Comparison of ENCODE assay signal across 21 mouse cellular contexts in genomic region chr5:115182925-115183324, GRCm38 (mm10). TPM values are rescaled to one million over a fixed set of nuclear protein-coding genes. Genes with fewer than 3 reads are reported as not detected.
DNase-seq lines count a peak whose midpoint lies in the region; ATAC-seq lines count a peak whose summit lies in the region.
"Had no signal": no experiment of that assay in that cellular context is flagged by ENCODE, and none has a peak within 500 bp of the region (broad histone marks: within the 10 kb centered on the region; RNA-seq: fewer than 3 reads in every experiment).

No protein-coding gene starts in this region.

- H3K4me3 ChIP-seq in heart, embryonic 12.5 days: no peak overlapping the region
- H3K4me3 ChIP-seq in kidney, embryonic 15.5 days (replicated peaks): no peak overlapping the region
- H3K4me3 ChIP-seq: forebrain, embryonic 13.5 days; limb, embryonic 12.5 days; liver, embryonic 13.5 days; midbrain, embryonic 10.5 days had no signal

- no peak for ATAC-seq in heart, embryonic 12.5 days (ENCODE audit: insufficient number of reproducible peaks, low FRiP score)
- ATAC-seq in kidney, embryonic 15.5 days (replicated peaks; ENCODE audit: low FRiP score): no peak
- ATAC-seq: forebrain, embryonic 13.5 days; inflammation-experienced regulatory T-cells, adult 6 months had no signal

- H3K9ac ChIP-seq in heart, embryonic 12.5 days: peak overlapping the region; percentile 19; the same call in 1 of the 2 replicates
- H3K9ac ChIP-seq in kidney, embryonic 15.5 days: no peak overlapping the region
- H3K9ac ChIP-seq: forebrain, embryonic 13.5 days; limb, embryonic 12.5 days; liver, embryonic 13.5 days had no signal

- 55% methylated on average over 8 of the region's 8 CpGs for WGBS in heart, embryonic 12.5 days
- 83% methylated on average over 8 of the region's 8 CpGs for WGBS in kidney, embryonic 15.5 days

- H3K27ac ChIP-seq in heart, embryonic 12.5 days (ENCODE audit: poor library complexity, severe bottlenecking): peak overlapping the region; percentile 67
- 0 out of 2 replicates have a peak overlapping the region, but pooled peaks have one; percentile 39 for H3K27ac ChIP-seq in kidney, embryonic 15.5 days
- H3K27ac ChIP-seq: forebrain, embryonic 13.5 days; limb, embryonic 12.5 days; liver, embryonic 13.5 days; macrophage; midbrain, embryonic 10.5 days had no signal

- no peaks in the 10 kb centered on the region for H3K36me3 ChIP-seq in heart, embryonic 12.5 days
- H3K36me3 ChIP-seq in kidney, embryonic 15.5 days: no peaks in the 10 kb centered on the region
- H3K36me3 ChIP-seq: limb, embryonic 12.5 days; liver, embryonic 13.5 days; midbrain, embryonic 10.5 days had no signal

- peaks cover 21% of the 10 kb centered on the region for H3K27me3 ChIP-seq in heart, embryonic 12.5 days (replicated peaks)
- H3K27me3 ChIP-seq in kidney, embryonic 15.5 days: 0 out of 2 replicates have a peak, but pooled peaks cover 12% of the 10 kb centered on the region

- DNase-seq in heart, adult 18-20 months: no peak
- DNase-seq in kidney, postnatal 36 days: no peak
- peak; percentile 54 for DNase-seq in right cerebral cortex, adult 18-20 months
- DNase-seq in right cerebral cortex, adult 2 months (ENCODE audit: low spot score in 2 of 2): no peak
- DNase-seq in MN1 (ENCODE audit: low spot score): no peak
- DNase-seq: cerebellum, adult 2 months; cerebellum, postnatal 36 days; gastrocnemius, postnatal 25 days; kidney, adult 2 months; kidney, postnatal 14 days; liver, embryonic 13.5 days; thymus, adult 18-20 months; thymus, postnatal 4 days had no signal

- no peak overlapping the region for H3K4me2 ChIP-seq in heart, embryonic 12.5 days
- no peak overlapping the region for H3K4me2 ChIP-seq in kidney, embryonic 15.5 days
- H3K4me2 ChIP-seq: forebrain, embryonic 13.5 days; limb, embryonic 12.5 days; liver, embryonic 13.5 days had no signal

- no peaks in the 10 kb centered on the region; the same call in 1 of the 2 replicates for H3K9me3 ChIP-seq in heart, embryonic 12.5 days (replicated peaks)
- H3K9me3 ChIP-seq in kidney, embryonic 15.5 days (replicated peaks): no peaks in the 10 kb centered on the region
- H3K9me3 ChIP-seq: forebrain, embryonic 13.5 days; limb, embryonic 12.5 days; liver, embryonic 13.5 days; midbrain, embryonic 10.5 days had no signal

- H3K4me1 ChIP-seq in heart, embryonic 12.5 days (replicated peaks): peaks cover 65% of the 10 kb centered on the region
- H3K4me1 ChIP-seq in kidney, embryonic 15.5 days: peaks cover 61% of the 10 kb centered on the region

RNA-seq across cellular contexts. Expression of gene Cabp1, which starts 11.3 kb away (rescaled TPM):
- polyA plus RNA-seq in heart, embryonic 12.5 days (2016; fragmentation: Nextera tagmentation; extraction: Ambion mirVana): 0.34 and 0.54 TPM in 2 replicates
- total RNA-seq in heart, adult 18-20 months (2021): 1 to 10 TPM; 1.8 to 2.0 TPM
- polyA plus RNA-seq in kidney, embryonic 15.5 days (2015; fragmentation: Nextera tagmentation; extraction: Ambion mirVana): 1.7 TPM in 2 replicates
- total RNA-seq: monocyte, adult 5-6 weeks had no signal
- polyA plus RNA-seq: inflammation-experienced regulatory T-cells, adult 6 months; liver, embryonic 13.5 days; macrophage had no signal

RNA-seq across cellular contexts. Expression of gene Mlec, which starts 24.9 kb away (rescaled TPM):
- 103 and 105 TPM in 2 replicates for polyA plus RNA-seq in heart, embryonic 12.5 days (2016; fragmentation: Nextera tagmentation; extraction: Ambion mirVana)
- total RNA-seq in heart, adult 18-20 months (2021): 10 to 100 TPM; 81.5 to 82.4 TPM
- polyA plus RNA-seq in kidney, embryonic 15.5 days (2015; fragmentation: Nextera tagmentation; extraction: Ambion mirVana): 84.7 and 97.3 TPM in 2 replicates

RNA-seq across cellular contexts. Expression of gene Unc119b, which starts 48.1 kb away (rescaled TPM):
- 22.8 and 23.2 TPM in 2 replicates for polyA plus RNA-seq in heart, embryonic 12.5 days (2016; fragmentation: Nextera tagmentation; extraction: Ambion mirVana)
- 10 to 100 TPM; 19.3 to 20.2 TPM for total RNA-seq in heart, adult 18-20 months (2021)
- 43.7 and 48.1 TPM in 2 replicates for polyA plus RNA-seq in kidney, embryonic 15.5 days (2015; fragmentation: Nextera tagmentation; extraction: Ambion mirVana)

RNA-seq across cellular contexts. Expression of gene Pop5, which starts 52.7 kb away (rescaled TPM):
- polyA plus RNA-seq in heart, embryonic 12.5 days (2016; fragmentation: Nextera tagmentation; extraction: Ambion mirVana): 63.2 and 68.6 TPM in 2 replicates
- 10 to 100 TPM; 35.6 to 37.4 TPM for total RNA-seq in heart, adult 18-20 months (2021)
- 114 and 123 TPM in 2 replicates for polyA plus RNA-seq in kidney, embryonic 15.5 days (2015; fragmentation: Nextera tagmentation; extraction: Ambion mirVana)
